ENCODE assay signal across 22 mouse cellular contexts in genomic region chr2:147205076-147205615, GRCm38 (mm10). TPM values are rescaled to one million over a fixed set of nuclear protein-coding genes. Genes with fewer than 3 reads are reported as not detected.
A peak's percentile ranks its signal among the peaks of the same experiment; 100 is the strongest.
DNase-seq lines count a peak whose midpoint lies in the region; ATAC-seq and TF ChIP-seq lines count a peak whose summit lies in the region.
"Had no signal": no experiment of that assay in that cellular context is flagged by ENCODE, and none has a peak within 500 bp of the region (broad histone marks: within the 10 kb centered on the region; RNA-seq: fewer than 3 reads in every experiment).

No protein-coding gene starts in this region.

- no peaks in the 10 kb centered on the region; the same call in 1 of the 2 replicates for H3K27me3 ChIP-seq in hindbrain, embryonic 11.5 days (ENCODE audit: control insufficient read depth, insufficient read depth, low read length)
- peaks cover 22% of the 10 kb centered on the region for H3K27me3 ChIP-seq in hindbrain, embryonic 14.5 days (ENCODE audit: control insufficient read depth, insufficient read depth, low read length)
- H3K27me3 ChIP-seq in lung, postnatal 0 days (replicated peaks; ENCODE audit: insufficient read depth, low read length): 0 out of 2 replicates have a peak, but pooled peaks cover 4% of the 10 kb centered on the region
- H3K27me3 ChIP-seq: stomach, embryonic 15.5 days had no signal

- peak; percentile 51 for TF ChIP-seq CTCF in lung, postnatal 0 days (IDR thresholded peaks at IDR 0.05)

- ATAC-seq in hindbrain, embryonic 11.5 days (ENCODE audit: low FRiP score): no peak
- no peak for ATAC-seq in hindbrain, embryonic 14.5 days (ENCODE audit: low FRiP score)
- ATAC-seq in lung, postnatal 0 days: no peak
- ATAC-seq: forebrain, embryonic 13.5 days had no signal

- TF ChIP-seq EP300 in lung, postnatal 0 days (IDR thresholded peaks at IDR 0.05): no peak

- no peaks in the 10 kb centered on the region for H3K9me3 ChIP-seq in hindbrain, embryonic 11.5 days (ENCODE audit: control insufficient read depth, low read length)
- no peaks in the 10 kb centered on the region for H3K9me3 ChIP-seq in hindbrain, embryonic 14.5 days (ENCODE audit: control insufficient read depth, low read length)
- H3K9me3 ChIP-seq in lung, postnatal 0 days (ENCODE audit: low read length): no peaks in the 10 kb centered on the region
- H3K9me3 ChIP-seq: forebrain, embryonic 13.5 days; heart, embryonic 12.5 days; hindbrain, embryonic 10.5 days; limb, embryonic 10.5 days; liver, embryonic 15.5 days; neural tube, embryonic 13.5 days; stomach, embryonic 15.5 days had no signal

- no peak overlapping the region for H3K4me2 ChIP-seq in hindbrain, embryonic 11.5 days (replicated peaks; ENCODE audit: low read depth, low read length)
- no peak overlapping the region for H3K4me2 ChIP-seq in hindbrain, embryonic 14.5 days (replicated peaks)
- H3K4me2 ChIP-seq in lung, postnatal 0 days (replicated peaks; ENCODE audit: low read depth, low read length): no peak overlapping the region
- H3K4me2 ChIP-seq: forebrain, embryonic 13.5 days; heart, embryonic 12.5 days; liver, embryonic 15.5 days; neural tube, embryonic 13.5 days; stomach, embryonic 15.5 days had no signal

- peak; percentile 12 for DNase-seq in hindbrain, embryonic 11.5 days (ENCODE audit: low spot score)
- no peak for DNase-seq in hindbrain, embryonic 14.5 days (ENCODE audit: low spot score)
- DNase-seq in lung, postnatal 0 days (ENCODE audit: low spot score): no peak
- no peak for DNase-seq in lung, postnatal 36 days
- DNase-seq in ES-CJ7 (ENCODE audit: low read depth, low spot score): peak; percentile 20
- DNase-seq in embryo, embryonic 10.5 days (ENCODE audit: low spot score): peak; percentile 30
- DNase-seq in frontal cortex, postnatal 36 days (ENCODE audit: low spot score in 2 of 2): no peak
- DNase-seq: adrenal gland, adult 2 months; cerebellum, adult 18-20 months; gastrocnemius, postnatal 25 days; kidney, adult 11 months; kidney, postnatal 25 days; layer of hippocampus, postnatal 36 days; thymus, postnatal 14 days had no signal

- H3K27ac ChIP-seq in hindbrain, embryonic 11.5 days (ENCODE audit: low read depth, low read length): no peak overlapping the region
- H3K27ac ChIP-seq in hindbrain, embryonic 14.5 days: no peak overlapping the region
- no peak overlapping the region for H3K27ac ChIP-seq in lung, postnatal 0 days (ENCODE audit: low read length)
- H3K27ac ChIP-seq: forebrain, embryonic 13.5 days; hindbrain, embryonic 10.5 days; limb, embryonic 10.5 days; liver, embryonic 15.5 days; macrophage; neural tube, embryonic 13.5 days; stomach, embryonic 15.5 days had no signal

- WGBS in hindbrain, embryonic 11.5 days: 27% methylated on average over 4 of the region's 4 CpGs
- 31% methylated on average over 4 of the region's 4 CpGs for WGBS in hindbrain, embryonic 14.5 days
- WGBS in lung, postnatal 0 days: 4% methylated on average over 4 of the region's 4 CpGs

- no peak overlapping the region for H3K4me3 ChIP-seq in hindbrain, embryonic 11.5 days (ENCODE audit: low read depth, low read length)
- H3K4me3 ChIP-seq in hindbrain, embryonic 14.5 days (replicated peaks; ENCODE audit: low read length): no peak overlapping the region
- no peak overlapping the region for H3K4me3 ChIP-seq in lung, postnatal 0 days (ENCODE audit: low read depth, low read length)
- H3K4me3 ChIP-seq: forebrain, embryonic 13.5 days; heart, embryonic 12.5 days; hindbrain, embryonic 10.5 days; limb, embryonic 10.5 days; liver, embryonic 15.5 days; neural tube, embryonic 13.5 days; stomach, embryonic 15.5 days had no signal

- H3K36me3 ChIP-seq in hindbrain, embryonic 11.5 days (ENCODE audit: control insufficient read depth, insufficient read depth, low read length): no peaks in the 10 kb centered on the region
- no peaks in the 10 kb centered on the region for H3K36me3 ChIP-seq in hindbrain, embryonic 14.5 days (replicated peaks; ENCODE audit: control insufficient read depth, insufficient read depth)
- no peaks in the 10 kb centered on the region for H3K36me3 ChIP-seq in lung, postnatal 0 days (ENCODE audit: insufficient read depth, low read length)
- H3K36me3 ChIP-seq: heart, embryonic 12.5 days; hindbrain, embryonic 10.5 days; limb, embryonic 10.5 days; liver, embryonic 15.5 days; neural tube, embryonic 13.5 days; stomach, embryonic 15.5 days had no signal

- no peaks in the 10 kb centered on the region for H3K4me1 ChIP-seq in hindbrain, embryonic 11.5 days (replicated peaks; ENCODE audit: control insufficient read depth, insufficient read depth, low read length)
- H3K4me1 ChIP-seq in hindbrain, embryonic 14.5 days (replicated peaks; ENCODE audit: control insufficient read depth, insufficient read depth, low read length): no peaks in the 10 kb centered on the region
- no peaks in the 10 kb centered on the region for H3K4me1 ChIP-seq in lung, postnatal 0 days (ENCODE audit: insufficient read depth, low read depth, low read length)
- H3K4me1 ChIP-seq: forebrain, embryonic 13.5 days; limb, embryonic 10.5 days; liver, embryonic 15.5 days; neural tube, embryonic 13.5 days; stomach, embryonic 15.5 days had no signal

- H3K9ac ChIP-seq in hindbrain, embryonic 11.5 days (ENCODE audit: low read depth, low read length): no peak overlapping the region
- H3K9ac ChIP-seq in hindbrain, embryonic 14.5 days: no peak overlapping the region
- H3K9ac ChIP-seq in lung, postnatal 0 days (replicated peaks; ENCODE audit: low read depth): no peak overlapping the region
- H3K9ac ChIP-seq: forebrain, embryonic 13.5 days; heart, embryonic 12.5 days; liver, embryonic 15.5 days; neural tube, embryonic 13.5 days; stomach, embryonic 15.5 days had no signal

RNA-seq across cellular contexts. Expression of gene Nkx2-2, which starts 11.1 kb away (rescaled TPM):
- polyA plus RNA-seq in hindbrain, embryonic 11.5 days (2014; fragmentation: Nextera tagmentation; extraction: Ambion mirVana): 3.4 and 5.7 TPM in 2 replicates
- 5.0 and 5.1 TPM in 2 replicates for polyA plus RNA-seq in hindbrain, embryonic 14.5 days (2014; fragmentation: Nextera tagmentation; extraction: Ambion mirVana)
- polyA plus RNA-seq in lung, postnatal 0 days (2015; fragmentation: Nextera tagmentation; extraction: Ambion mirVana): not detected in 2 replicates
- polyA plus RNA-seq: adrenal gland, adult 2 months; heart, embryonic 12.5 days; limb, embryonic 10.5 days; liver, embryonic 15.5 days; macrophage had no signal

Comparison
In these comparisons a context has a peak if more than half of its experiments do, and no peak if none do; other contexts are left out.
1. DNase-seq: peak in hindbrain, embryonic 11.5 days (single experiment), ES-CJ7 (single experiment) and embryo, embryonic 10.5 days (single experiment); none in hindbrain, embryonic 14.5 days (single experiment), lung, postnatal 0 days (single experiment), lung, postnatal 36 days (single experiment) and frontal cortex, postnatal 36 days (0 of 2).